Mouse (Mus musculus) testis, adult 2 months (tissue): Measurements from ENCODE around the gene Eno2. TPM values are rescaled to one million over a fixed set of nuclear protein-coding genes. Genes with fewer than 3 reads are reported as not detected.
A peak's percentile ranks its signal among the peaks of the same experiment; 100 is the strongest.

ENCODE experiments used
- H3K27ac ChIP-seq: fragments of 200-500 bp; 2 replicates; pipeline ENCODE4 v1.5.1; 2012; ENCODE audit warnings: low read depth, low read length; ENCODE audit not compliant: control insufficient read depth, insufficient read depth
- H3K27me3 ChIP-seq: fragments of 200-500 bp; 2 replicates; pipeline ENCODE4 v1.6.1; 2012; ENCODE audit warnings: mild to moderate bottlenecking, low read length, moderate library complexity; ENCODE audit not compliant: control insufficient read depth, insufficient read depth
- H3K36me3 ChIP-seq: fragments of 200-500 bp; 2 replicates; pipeline ENCODE4 v1.6.1; 2012; ENCODE audit warnings: mild to moderate bottlenecking, low read length; ENCODE audit not compliant: control insufficient read depth, insufficient read depth
- H3K4me1 ChIP-seq: fragments of 200-500 bp; 2 replicates; pipeline ENCODE4 v1.6.1; 2012; ENCODE audit warnings: low read length; ENCODE audit not compliant: control insufficient read depth, insufficient read depth
- H3K4me3 ChIP-seq: fragments of 200-500 bp; 2 replicates; pipeline ENCODE4 v1.5.1; 2012; ENCODE audit warnings: low read depth, mild to moderate bottlenecking, low read length, moderate library complexity, mixed read lengths; ENCODE audit not compliant: control insufficient read depth
- CTCF ChIP-seq: fragments of 200-500 bp; IDR thresholded peaks from 2 replicates; pipeline ENCODE4 v1.5.1; 2012; ENCODE audit warnings: low read depth, mild to moderate bottlenecking, inconsistent platforms, low read length, moderate library complexity; ENCODE audit not compliant: control insufficient read depth, insufficient read depth, insufficient replicate concordance
- POLR2A ChIP-seq: fragments of 200-500 bp; IDR thresholded peaks from 2 replicates; pipeline ENCODE4 v1.6.1; 2012; ENCODE audit warnings: low read depth, mild to moderate bottlenecking, inconsistent platforms, low read length, moderate library complexity; ENCODE audit not compliant: control insufficient read depth
- polyA plus RNA-seq: library from polyadenylated mRNA; depleted of rRNA; stranded (reverse); fragments of >200 nt; gene quantifications from 2 replicates; pipeline ENCODE4 v1.2.3, GENCODE M21; 2012

The Eno2 gene
- polyA plus RNA-seq, 1 experiment = 0.63 TPM

- H3K4me3 ChIP-seq = no peak overlapping the region
- no peak overlapping the region for H3K27ac ChIP-seq
- H3K27me3 ChIP-seq = no peaks in the 10 kb centered on the region
- TF ChIP-seq POLR2A (no peak), CTCF (no peak)
- no peaks in the 10 kb centered on the region; the same call in none of the 2 replicates for H3K36me3 ChIP-seq
- peaks cover 19% of the 10 kb centered on the region for H3K4me1 ChIP-seq
These were observed 1.0 kb upstream of the Eno2 start for GRCm38 (mm10) chr6:124770511-124770910.

DNA sequence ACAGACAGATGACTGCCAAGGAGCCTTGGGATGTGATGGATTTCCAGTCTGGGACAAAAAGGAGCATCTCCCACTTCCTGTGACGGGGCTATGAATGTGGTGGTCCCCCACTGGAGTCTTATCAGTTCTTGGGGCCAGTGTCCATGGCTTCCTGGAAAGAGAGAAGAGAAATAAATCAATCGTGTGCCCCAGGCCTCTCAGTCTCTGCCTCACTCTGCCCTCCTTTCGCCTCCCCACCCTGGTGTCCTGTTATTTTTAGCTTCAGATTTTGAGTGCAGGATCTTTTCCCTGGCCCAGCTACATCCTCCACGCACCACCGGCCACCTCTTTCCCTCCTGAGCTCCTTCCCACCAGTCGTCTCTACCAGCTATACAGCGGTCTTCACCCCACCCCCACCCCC is 540 bp upstream of the Eno2 start:
- Histone ChIP-seq H3K36me3 (no peaks in the 10 kb centered on the region; the same call in none of the 2 replicates), H3K4me3 (no peak overlapping the region), H3K27me3 (no peaks in the 10 kb centered on the region), H3K4me1 (peaks cover 19% of the 10 kb centered on the region), H3K27ac (no peak overlapping the region)
- TF ChIP-seq POLR2A = no peak
- no peak for TF ChIP-seq CTCF

- Histone ChIP-seq H3K4me3 (peak overlapping the region; percentile 10; the same call in 1 of the 2 replicates), H3K27ac (no peak overlapping the region), H3K27me3 (no peaks in the 10 kb centered on the region), H3K4me1 (peaks cover 20% of the 10 kb centered on the region), H3K36me3 (no peaks in the 10 kb centered on the region; the same call in none of the 2 replicates)
- TF ChIP-seq CTCF (no peak), POLR2A (no peak)
These were observed 799 bp downstream of the Eno2 start for GRCm38 (mm10) chr6:124768704-124769044.

- Histone ChIP-seq H3K27ac (no peak overlapping the region), H3K4me1 (peaks cover 22% of the 10 kb centered on the region), H3K36me3 (no peaks in the 10 kb centered on the region; the same call in none of the 2 replicates), H3K4me3 (no peak overlapping the region), H3K27me3 (no peaks in the 10 kb centered on the region)
- TF ChIP-seq POLR2A = no peak
- TF ChIP-seq CTCF = no peak
These were observed 1.4 kb downstream of the Eno2 start for GRCm38 (mm10) chr6:124767920-124768703.

DNA sequence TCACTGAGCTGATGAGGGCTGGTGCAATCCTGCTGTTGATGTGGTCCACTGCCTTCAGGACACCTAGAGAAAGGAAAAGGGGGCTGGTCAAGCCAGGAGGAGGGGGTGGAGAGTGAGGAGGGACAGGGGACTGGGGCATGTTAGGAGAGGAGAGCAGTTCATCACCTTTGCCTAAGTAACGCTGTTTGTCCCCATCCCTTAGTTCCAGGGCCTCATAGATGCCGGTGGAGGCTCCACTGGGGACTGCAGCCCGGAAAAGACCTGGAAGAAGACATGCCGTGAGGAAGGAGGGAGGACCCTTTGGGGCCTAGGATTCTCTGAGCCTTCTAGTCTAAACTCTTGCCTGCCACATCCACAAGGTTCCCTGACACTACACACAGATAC is 1.9 kb downstream of the Eno2 start:
- Histone ChIP-seq H3K27ac (no peak overlapping the region), H3K4me1 (peaks cover 25% of the 10 kb centered on the region), H3K4me3 (no peak overlapping the region), H3K36me3 (no peaks in the 10 kb centered on the region; the same call in none of the 2 replicates), H3K27me3 (no peaks in the 10 kb centered on the region)
- TF ChIP-seq CTCF (no peak), POLR2A (no peak)

GRCm38 (mm10) chr6:124765951-124766350 is 3.5 kb downstream of the Eno2 start:
- H3K27me3 ChIP-seq = no peaks in the 10 kb centered on the region

GRCm38 (mm10) chr6:124759259-124759658 is 10.2 kb downstream of the Eno2 start:
- Histone ChIP-seq H3K27ac (no peak overlapping the region), H3K27me3 (no peaks in the 10 kb centered on the region; the same call in 1 of the 2 replicates), H3K36me3 (no peaks in the 10 kb centered on the region), H3K4me3 (no peak overlapping the region), H3K4me1 (peaks cover 18% of the 10 kb centered on the region)
- TF ChIP-seq POLR2A (no peak), CTCF (peak; percentile 84; the same call in 1 of the 2 replicates)

More at GRCm38 (mm10) chr6:124765951-124766350, 3.5 kb downstream of the Eno2 start:
- Histone ChIP-seq H3K36me3 (no peaks in the 10 kb centered on the region; the same call in 1 of the 2 replicates), H3K4me1 (peaks cover 27% of the 10 kb centered on the region), H3K4me3 (no peak overlapping the region), H3K27ac (no peak overlapping the region)
- TF ChIP-seq POLR2A = no peak
- TF ChIP-seq CTCF = no peak
